ENCODE assay signal across 40 mouse cellular contexts in genomic region chr16:45525551-45525950, GRCm38 (mm10). TPM values are rescaled to one million over a fixed set of nuclear protein-coding genes. Genes with fewer than 3 reads are reported as not detected.
"Had no signal": no experiment of that assay in that cellular context is flagged by ENCODE, and none has a peak within 500 bp of the region (broad histone marks: within the 10 kb centered on the region; RNA-seq: fewer than 3 reads in every experiment).

No protein-coding gene starts in this region.

- H3K9me3 ChIP-seq: hindbrain, embryonic 13.5 days; hindbrain, embryonic 15.5 days; limb, embryonic 13.5 days; limb, embryonic 15.5 days; liver, embryonic 12.5 days had no signal

- H3K4me3 ChIP-seq: gastrocnemius, adult 2 months; heart, adult 2 months; hindbrain, embryonic 13.5 days; hindbrain, embryonic 15.5 days; limb, embryonic 13.5 days; limb, embryonic 15.5 days; liver, embryonic 12.5 days had no signal

- ATAC-seq: inflammation-experienced regulatory T-cells, adult 6 months; liver, embryonic 12.5 days had no signal

- H3K9ac ChIP-seq: hindbrain, embryonic 13.5 days; hindbrain, embryonic 15.5 days; limb, embryonic 13.5 days; limb, embryonic 15.5 days; liver, embryonic 12.5 days; liver, embryonic 14.5 days had no signal

- H3K27ac ChIP-seq: gastrocnemius, adult 2 months; heart, adult 2 months; hindbrain, embryonic 13.5 days; hindbrain, embryonic 15.5 days; limb, embryonic 13.5 days; limb, embryonic 15.5 days; liver, embryonic 12.5 days; liver, embryonic 14.5 days had no signal

- H3K36me3 ChIP-seq: hindbrain, embryonic 13.5 days; hindbrain, embryonic 15.5 days; limb, embryonic 13.5 days; limb, embryonic 15.5 days; liver, embryonic 12.5 days had no signal

- H3K4me2 ChIP-seq: heart, embryonic 11.5 days; hindbrain, embryonic 13.5 days; hindbrain, embryonic 15.5 days; limb, embryonic 13.5 days; limb, embryonic 15.5 days; liver, embryonic 12.5 days had no signal

- H3K4me1 ChIP-seq: hindbrain, embryonic 13.5 days; hindbrain, embryonic 15.5 days; limb, embryonic 13.5 days; limb, embryonic 15.5 days; liver, embryonic 12.5 days had no signal

- DNase-seq: gastrocnemius, adult 2 months; gastrocnemius, postnatal 10 days; gastrocnemius, postnatal 25 days; heart, adult 11 months; heart, adult 2 months; heart, postnatal 10 days; heart, postnatal 4 days; kidney, adult 18-20 months; kidney, adult 8-10 months; kidney, postnatal 10 days; kidney, postnatal 25 days; layer of hippocampus, adult 9-11 months; layer of hippocampus, postnatal 36 days; left cerebral cortex, postnatal 4 days had no signal

- H3K27me3 ChIP-seq: hindbrain, embryonic 13.5 days; hindbrain, embryonic 15.5 days; limb, embryonic 13.5 days; limb, embryonic 15.5 days; liver, embryonic 12.5 days had no signal

RNA-seq across cellular contexts. Expression of gene Gm17783, which starts 6.3 kb away (rescaled TPM):
- total RNA-seq: gastrocnemius, adult 2 months; gastrocnemius, postnatal 10 days; gastrocnemius, postnatal 25 days; gastrocnemius, postnatal 4 days; heart, adult 2 months; heart, postnatal 10 days; heart, postnatal 25 days; heart, postnatal 4 days; layer of hippocampus, adult 18-20 months; layer of hippocampus, adult 8-10 months; layer of hippocampus, postnatal 14 days; layer of hippocampus, postnatal 36 days; left cerebral cortex, adult 18-20 months; left cerebral cortex, adult 8-10 months; left cerebral cortex, postnatal 25 days; left cerebral cortex, postnatal 4 days; liver, adult 2 months had no signal
- polyA plus RNA-seq: frontal cortex, adult 2 months; heart, adult 2 months; heart, embryonic 11.5 days; heart, embryonic 14.5 days; heart, embryonic 16.5 days; hindbrain, embryonic 11.5 days; hindbrain, embryonic 13.5 days; hindbrain, embryonic 15.5 days; inflammation-experienced regulatory T-cells, adult 6 months; limb, embryonic 11.5 days; limb, embryonic 13.5 days; limb, embryonic 15.5 days; liver, adult 2 months; liver, embryonic 12.5 days; liver, embryonic 14.5 days had no signal

RNA-seq across cellular contexts. Expression of gene Slc9c1, which starts 9.6 kb away (rescaled TPM):
- total RNA-seq: gastrocnemius, adult 2 months; gastrocnemius, postnatal 10 days; gastrocnemius, postnatal 25 days; gastrocnemius, postnatal 4 days; heart, adult 2 months; heart, postnatal 10 days; heart, postnatal 25 days; heart, postnatal 4 days; layer of hippocampus, adult 18-20 months; layer of hippocampus, adult 8-10 months; layer of hippocampus, postnatal 14 days; layer of hippocampus, postnatal 36 days; left cerebral cortex, adult 18-20 months; left cerebral cortex, adult 8-10 months; left cerebral cortex, postnatal 10 days; left cerebral cortex, postnatal 25 days; left cerebral cortex, postnatal 4 days; liver, adult 2 months had no signal
- polyA plus RNA-seq: frontal cortex, adult 2 months; heart, adult 2 months; heart, embryonic 11.5 days; heart, embryonic 14.5 days; heart, embryonic 16.5 days; hindbrain, embryonic 11.5 days; hindbrain, embryonic 13.5 days; hindbrain, embryonic 15.5 days; inflammation-experienced regulatory T-cells, adult 6 months; kidney, embryonic 14.5 days; kidney, embryonic 16.5 days; large intestine, adult 2 months; limb, embryonic 11.5 days; limb, embryonic 13.5 days; limb, embryonic 15.5 days; liver, adult 2 months; liver, embryonic 12.5 days; liver, embryonic 14.5 days had no signal

RNA-seq across cellular contexts. Expression of gene Gm609, which starts 32.8 kb away (rescaled TPM):
- total RNA-seq: gastrocnemius, postnatal 4 days; heart, adult 2 months; heart, postnatal 10 days; heart, postnatal 25 days; heart, postnatal 4 days; left cerebral cortex, postnatal 4 days had no signal
- polyA plus RNA-seq: heart, adult 2 months; heart, embryonic 11.5 days; heart, embryonic 14.5 days; heart, embryonic 16.5 days; hindbrain, embryonic 11.5 days; hindbrain, embryonic 13.5 days; hindbrain, embryonic 15.5 days; inflammation-experienced regulatory T-cells, adult 6 months; limb, embryonic 11.5 days; limb, embryonic 13.5 days; limb, embryonic 15.5 days; liver, embryonic 12.5 days had no signal
